Mouse (Mus musculus) limb, embryonic 11.5 days (tissue): ENCODE data around the gene Wdr35. TPM values are rescaled to one million over a fixed set of nuclear protein-coding genes. Genes with fewer than 3 reads are reported as not detected.
A peak's percentile ranks its signal among the peaks of the same experiment; 100 is the strongest.

ENCODE experiments used
- ATAC-seq: fragments of 200-750 bp; cut with Nextera tagmentation; 2 replicates; pipeline ENCODE4 v1.8.0; 2017; ENCODE audit warnings: low read depth; ENCODE audit not compliant: insufficient number of reproducible peaks, low FRiP score, low TSS enrichment
- DNase-seq: peaks from one replicate; pipeline ENCODE4 v3.0.0-alpha.2; 2015; ENCODE audit warnings: low spot score
- H3K27ac ChIP-seq: fragments of 300-500 bp; sonication (generic); replicated peaks from 2 replicates; pipeline ENCODE4 v1.5.1; 2014; ENCODE audit warnings: low read depth, mild to moderate bottlenecking, low read length
- H3K27me3 ChIP-seq: fragments of 300-500 bp; sonication (generic); 2 replicates; pipeline ENCODE4 v1.6.1; 2014; ENCODE audit warnings: mild to moderate bottlenecking, low read length, mixed read lengths; ENCODE audit not compliant: control insufficient read depth, insufficient read depth
- H3K36me3 ChIP-seq: fragments of 300-500 bp; sonication (generic); 2 replicates; pipeline ENCODE4 v1.6.1; 2014; ENCODE audit warnings: mild to moderate bottlenecking, low read length, moderate library complexity, mixed read lengths; ENCODE audit not compliant: control insufficient read depth, insufficient read depth
- H3K4me1 ChIP-seq: fragments of 300-500 bp; sonication (generic); 2 replicates; pipeline ENCODE4 v1.6.1; 2014; ENCODE audit warnings: low read length, mixed read lengths; ENCODE audit not compliant: control insufficient read depth, insufficient read depth
- H3K4me2 ChIP-seq: fragments of 300-500 bp; sonication (generic); 2 replicates; pipeline ENCODE4 v1.6.1; 2014; ENCODE audit warnings: low read depth, mild to moderate bottlenecking, moderate library complexity; ENCODE audit not compliant: severe bottlenecking
- H3K4me3 ChIP-seq: fragments of 300-500 bp; sonication (generic); 2 replicates; pipeline ENCODE4 v1.5.1; 2014; ENCODE audit warnings: low read depth, low read length
- H3K9ac ChIP-seq: fragments of 300-500 bp; sonication (generic); 2 replicates; pipeline ENCODE4 v1.6.1; 2014; ENCODE audit warnings: mild to moderate bottlenecking, low read length
- H3K9me3 ChIP-seq: fragments of 300-500 bp; sonication (generic); 2 replicates; pipeline ENCODE4 v1.6.1; 2016; ENCODE audit warnings: low read length; ENCODE audit not compliant: control insufficient read depth
- WGBS: fragments of 180-500 bp; shearing (Covaris S2); extraction: QIAGEN DNeasy Blood & Tissue Kit; methylation state at CpG from one replicate; pipeline ENCODE4 v1.1.7; 2014; 5-methylcytosine and 5-hydroxymethylcytosine counted together
- polyA plus RNA-seq: library from polyadenylated mRNA; unstranded; fragments of >200 nt; fragmentation: Nextera tagmentation; extraction: Ambion mirVana; gene quantifications from 2 replicates; pipeline ENCODE4 v1.2.1, GENCODE M21; 2014

The Wdr35 gene
- polyA plus RNA-seq, 1 experiment from 2014 or later = 27.3 TPM

- DNase-seq (no peak), ATAC-seq (no peak)
- Histone ChIP-seq H3K4me2 (no peak overlapping the region), H3K36me3 (no peaks in the 10 kb centered on the region), H3K9me3 (no peaks in the 10 kb centered on the region), H3K4me1 (no peaks in the 10 kb centered on the region), H3K9ac (no peak overlapping the region), H3K27ac (no peak overlapping the region), H3K4me3 (no peak overlapping the region), H3K27me3 (no peaks in the 10 kb centered on the region)
- WGBS = 90% methylated on average over 3 of the region's 3 CpGs
Observed at GRCm38 (mm10) chr12:8975076-8975475, 1.4 kb downstream of the Wdr35 start.

GRCm38 (mm10) chr12:8993231-8993630 lies 19.5 kb downstream of the Wdr35 start:
- Histone ChIP-seq H3K4me1 (no peaks in the 10 kb centered on the region), H3K4me3 (no peak overlapping the region), H3K4me2 (no peak overlapping the region), H3K9me3 (no peaks in the 10 kb centered on the region), H3K9ac (no peak overlapping the region), H3K27me3 (no peaks in the 10 kb centered on the region), H3K36me3 (no peaks in the 10 kb centered on the region), H3K27ac (no peak overlapping the region)
- DNase-seq = no peak
- ATAC-seq = no peak
- 90% methylated on average over 8 of the region's 8 CpGs for WGBS

- Histone ChIP-seq H3K36me3 (no peaks in the 10 kb centered on the region), H3K27ac (no peak overlapping the region), H3K9me3 (no peaks in the 10 kb centered on the region), H3K4me2 (no peak overlapping the region), H3K4me3 (no peak overlapping the region), H3K27me3 (no peaks in the 10 kb centered on the region), H3K4me1 (no peaks in the 10 kb centered on the region), H3K9ac (no peak overlapping the region)
- DNase-seq = no peak
- 93% methylated on average over 4 of the region's 4 CpGs for WGBS
- no peak for ATAC-seq
Observed at GRCm38 (mm10) chr12:8998318-8998717, 24.6 kb downstream of the Wdr35 start.

GRCm38 (mm10) chr12:9002038-9002648 lies 28.5 kb downstream of the Wdr35 start:
- DNase-seq (peak; percentile 74), ATAC-seq (no peak)
- no peaks in the 10 kb centered on the region for H3K27me3 ChIP-seq
- no peaks in the 10 kb centered on the region for H3K36me3 ChIP-seq
- no peaks in the 10 kb centered on the region for H3K4me1 ChIP-seq
- no peak overlapping the region for H3K27ac ChIP-seq
- no peak overlapping the region for H3K4me2 ChIP-seq
- 16% methylated on average over 5 of the region's 5 CpGs for WGBS
- no peak overlapping the region for H3K9ac ChIP-seq
- no peak overlapping the region for H3K4me3 ChIP-seq
- H3K9me3 ChIP-seq = no peaks in the 10 kb centered on the region

GRCm38 (mm10) chr12:9007146-9007545 lies 33.5 kb downstream of the Wdr35 start:
- H3K4me3 ChIP-seq = no peak overlapping the region
- H3K9ac ChIP-seq = no peak overlapping the region
- no peaks in the 10 kb centered on the region for H3K36me3 ChIP-seq
- no peak overlapping the region for H3K27ac ChIP-seq
- no peaks in the 10 kb centered on the region for H3K4me1 ChIP-seq
- H3K9me3 ChIP-seq = no peaks in the 10 kb centered on the region
- H3K27me3 ChIP-seq = no peaks in the 10 kb centered on the region
- H3K4me2 ChIP-seq = no peak overlapping the region
- 67% methylated on average over 4 of the region's 4 CpGs for WGBS
- DNase-seq (no peak), ATAC-seq (no peak)

- no peaks in the 10 kb centered on the region for H3K27me3 ChIP-seq
- no peak overlapping the region for H3K4me2 ChIP-seq
- no peaks in the 10 kb centered on the region for H3K4me1 ChIP-seq
- H3K4me3 ChIP-seq = no peak overlapping the region
- H3K9ac ChIP-seq = no peak overlapping the region
- no peaks in the 10 kb centered on the region for H3K9me3 ChIP-seq
- WGBS = 92% methylated on average over 6 of the region's 6 CpGs
- H3K27ac ChIP-seq = no peak overlapping the region
- DNase-seq (no peak), ATAC-seq (no peak)
- H3K36me3 ChIP-seq = no peaks in the 10 kb centered on the region
Observed at GRCm38 (mm10) chr12:9007811-9008210, 34.1 kb downstream of the Wdr35 start.

GRCm38 (mm10) chr12:9010311-9010710 lies 36.6 kb downstream of the Wdr35 start:
- no peak for DNase-seq

GRCm38 (mm10) chr12:9016376-9016775 lies 42.7 kb downstream of the Wdr35 start:
- no peak overlapping the region for H3K27ac ChIP-seq
- H3K9me3 ChIP-seq = no peaks in the 10 kb centered on the region
- no peak overlapping the region for H3K9ac ChIP-seq
- H3K4me2 ChIP-seq = no peak overlapping the region
- DNase-seq (no peak), ATAC-seq (no peak)
- no peaks in the 10 kb centered on the region for H3K36me3 ChIP-seq
- WGBS = 96% methylated on average over 9 of the region's 9 CpGs
- H3K4me1 ChIP-seq = no peaks in the 10 kb centered on the region
- H3K27me3 ChIP-seq = no peaks in the 10 kb centered on the region
- no peak overlapping the region for H3K4me3 ChIP-seq

More at GRCm38 (mm10) chr12:9010311-9010710, 36.6 kb downstream of the Wdr35 start:
- no peak for ATAC-seq
- no peak overlapping the region for H3K27ac ChIP-seq
- no peak overlapping the region for H3K4me3 ChIP-seq
- H3K4me2 ChIP-seq = no peak overlapping the region
- H3K36me3 ChIP-seq = no peaks in the 10 kb centered on the region
- H3K27me3 ChIP-seq = no peaks in the 10 kb centered on the region
- H3K9me3 ChIP-seq = no peaks in the 10 kb centered on the region
- H3K4me1 ChIP-seq = no peaks in the 10 kb centered on the region
- H3K9ac ChIP-seq = no peak overlapping the region
- 71% methylated on average over 4 of the region's 4 CpGs for WGBS

- DNase-seq = no peak
- Histone ChIP-seq H3K9me3 (no peaks in the 10 kb centered on the region), H3K4me2 (no peak overlapping the region), H3K9ac (no peak overlapping the region), H3K36me3 (no peaks in the 10 kb centered on the region), H3K27ac (no peak overlapping the region), H3K27me3 (no peaks in the 10 kb centered on the region), H3K4me1 (no peaks in the 10 kb centered on the region), H3K4me3 (no peak overlapping the region)
- WGBS = 91% methylated on average over 8 of the region's 8 CpGs
- no peak for ATAC-seq
Observed at GRCm38 (mm10) chr12:9020431-9020830, 46.7 kb downstream of the Wdr35 start.
